In the genomic region with DNA sequence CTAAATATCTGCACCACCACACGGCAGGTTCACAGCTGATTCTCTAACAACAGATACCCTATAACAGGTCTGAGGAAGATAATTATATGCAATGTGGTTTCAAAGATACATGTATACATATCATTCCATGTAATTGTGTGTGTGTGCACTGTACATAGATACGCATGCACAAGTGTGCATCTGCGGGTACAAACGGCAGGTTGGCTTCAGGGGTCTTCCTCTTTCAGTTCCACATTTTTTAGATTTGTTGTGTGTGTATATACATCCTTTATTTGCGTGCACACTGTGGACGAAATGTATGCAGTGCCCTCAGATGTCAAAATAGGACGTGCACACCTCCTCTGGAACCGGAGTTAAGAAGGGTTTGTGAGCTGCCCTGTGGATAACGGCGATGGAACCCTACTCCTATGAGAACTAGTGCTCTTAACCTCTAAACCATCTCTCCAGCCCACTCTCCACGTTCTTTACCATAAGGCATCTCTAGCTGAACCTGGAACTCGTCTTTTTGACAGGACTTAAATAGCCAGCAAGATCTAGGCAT, we compare ENCODE assay signal across 8 mouse cellular contexts. TPM values are rescaled to one million over a fixed set of nuclear protein-coding genes. Genes with fewer than 3 reads are reported as not detected.
DNase-seq lines count a peak whose midpoint lies in the region; ATAC-seq and TF ChIP-seq lines count a peak whose summit lies in the region.

No protein-coding gene starts in this region.

- ATAC-seq in heart, postnatal 0 days (ENCODE audit: insufficient read depth, low read depth) = no peak
- ATAC-seq in embryonic facial prominence, embryonic 11.5 days (replicated peaks; ENCODE audit: insufficient number of reproducible peaks, low FRiP score, low TSS enrichment, low read depth) = peak; percentile 27; the same call in 1 of the 2 replicates
- no peak for ATAC-seq in intestine, embryonic 14.5 days (replicated peaks; ENCODE audit: low FRiP score, low TSS enrichment, low read depth)
- no peak; the same call in 1 of the 2 replicates for ATAC-seq in midbrain, embryonic 15.5 days (replicated peaks)

- H3K27ac ChIP-seq in heart, postnatal 0 days (ENCODE audit: low read depth) = peak overlapping the region; percentile 99
- H3K27ac ChIP-seq in embryonic facial prominence, embryonic 11.5 days (replicated peaks; ENCODE audit: low read depth, low read length) = no peak overlapping the region
- H3K27ac ChIP-seq in intestine, embryonic 14.5 days (ENCODE audit: low read depth) = no peak overlapping the region
- H3K27ac ChIP-seq in midbrain, embryonic 15.5 days = peak overlapping the region; percentile 95; the same call in 1 of the 2 replicates

- no peak for TF ChIP-seq EP300 in heart, postnatal 0 days (IDR thresholded peaks at IDR 0.05; ENCODE audit: low read depth)

- TF ChIP-seq CTCF in heart, postnatal 0 days (IDR thresholded peaks at IDR 0.05; ENCODE audit: low read depth) = no peak

- DNase-seq in heart, postnatal 0 days (ENCODE audit: low spot score) = no peak
- DNase-seq in heart, postnatal 4 days = no peak
- no peak for DNase-seq in embryonic facial prominence, embryonic 11.5 days (ENCODE audit: low spot score)
- DNase-seq in intestine, embryonic 14.5 days (ENCODE audit: low spot score) = no peak
- no peak for DNase-seq in right cerebral cortex, postnatal 36 days (ENCODE audit: low spot score in 2 of 2)
- DNase-seq in c-Kit-positive CD71-positive TER-119-positive erythroid progenitor cells, embryonic 14.5 days (ENCODE audit: low spot score) = no peak
- no peak for DNase-seq in left cerebral cortex, postnatal 25 days (ENCODE audit: low spot score in 2 of 2)

- no peak overlapping the region for H3K9ac ChIP-seq in heart, postnatal 0 days (replicated peaks; ENCODE audit: low read depth, low read length)
- H3K9ac ChIP-seq in embryonic facial prominence, embryonic 11.5 days (replicated peaks; ENCODE audit: low read length) = no peak overlapping the region
- no peak overlapping the region for H3K9ac ChIP-seq in intestine, embryonic 14.5 days (ENCODE audit: low read length)
- H3K9ac ChIP-seq in midbrain, embryonic 15.5 days = no peak overlapping the region

- H3K4me3 ChIP-seq in heart, postnatal 0 days (ENCODE audit: low read depth, low read length) = no peak overlapping the region
- no peak overlapping the region; the same call in 1 of the 2 replicates for H3K4me3 ChIP-seq in embryonic facial prominence, embryonic 11.5 days (ENCODE audit: low read depth, low read length)
- H3K4me3 ChIP-seq in intestine, embryonic 14.5 days (ENCODE audit: low read depth, low read length) = 0 out of 2 replicates have a peak overlapping the region, but pooled peaks have one; percentile 90
- H3K4me3 ChIP-seq in midbrain, embryonic 15.5 days = peak overlapping the region; percentile 79

- no peaks in the 10 kb centered on the region for H3K9me3 ChIP-seq in heart, postnatal 0 days (replicated peaks; ENCODE audit: control insufficient read depth, low read length)
- no peaks in the 10 kb centered on the region for H3K9me3 ChIP-seq in embryonic facial prominence, embryonic 11.5 days (replicated peaks; ENCODE audit: control insufficient read depth, low read length)
- H3K9me3 ChIP-seq in intestine, embryonic 14.5 days (ENCODE audit: control insufficient read depth, low read length) = no peaks in the 10 kb centered on the region
- no peaks in the 10 kb centered on the region for H3K9me3 ChIP-seq in midbrain, embryonic 15.5 days

- peaks cover 27% of the 10 kb centered on the region for H3K36me3 ChIP-seq in heart, postnatal 0 days (replicated peaks; ENCODE audit: control insufficient read depth, insufficient read depth, low read length)
- peaks cover 3% of the 10 kb centered on the region for H3K36me3 ChIP-seq in embryonic facial prominence, embryonic 11.5 days (replicated peaks; ENCODE audit: control insufficient read depth, insufficient read depth, low read depth, low read length)
- peaks cover 25% of the 10 kb centered on the region for H3K36me3 ChIP-seq in intestine, embryonic 14.5 days (ENCODE audit: control insufficient read depth, insufficient read depth, low read length)
- 0 out of 2 replicates have a peak, but pooled peaks cover under 1% of the 10 kb centered on the region for H3K36me3 ChIP-seq in midbrain, embryonic 15.5 days (replicated peaks)

- H3K4me1 ChIP-seq in heart, postnatal 0 days (ENCODE audit: control insufficient read depth, insufficient read depth) = peaks cover 19% of the 10 kb centered on the region
- no peaks in the 10 kb centered on the region; the same call in 1 of the 2 replicates for H3K4me1 ChIP-seq in embryonic facial prominence, embryonic 11.5 days (ENCODE audit: control insufficient read depth, insufficient read depth, low read length)
- peaks cover 8% of the 10 kb centered on the region; the same call in 1 of the 2 replicates for H3K4me1 ChIP-seq in intestine, embryonic 14.5 days (replicated peaks; ENCODE audit: control insufficient read depth, insufficient read depth, low read length)
- peaks cover 22% of the 10 kb centered on the region for H3K4me1 ChIP-seq in midbrain, embryonic 15.5 days

- H3K4me2 ChIP-seq in heart, postnatal 0 days (ENCODE audit: low read depth, low read length) = peak overlapping the region; percentile 78; the same call in 1 of the 2 replicates
- H3K4me2 ChIP-seq in embryonic facial prominence, embryonic 11.5 days (ENCODE audit: low read depth, low read length) = no peak overlapping the region
- peak overlapping the region; percentile 6; the same call in 1 of the 2 replicates for H3K4me2 ChIP-seq in intestine, embryonic 14.5 days (ENCODE audit: low read length)
- H3K4me2 ChIP-seq in midbrain, embryonic 15.5 days = peak overlapping the region; percentile 82

- intact Hi-C loops in left cerebral cortex, postnatal 25 days (cut with DNase I) = loop anchor here (2.0 to 5.0 kb wide), 4 partner anchors 29 to 215 kb away; no protein-coding TSS in a partner anchor

- WGBS in heart, postnatal 0 days = 74% methylated on average over 12 of the region's 12 CpGs
- 84% methylated on average over 12 of the region's 12 CpGs for WGBS in embryonic facial prominence, embryonic 11.5 days
- 76% methylated on average over 12 of the region's 12 CpGs for WGBS in intestine, embryonic 14.5 days
- 87% methylated on average over 12 of the region's 12 CpGs for WGBS in midbrain, embryonic 15.5 days

- H3K27me3 ChIP-seq in heart, postnatal 0 days (ENCODE audit: control insufficient read depth, insufficient read depth, low read length) = no peaks in the 10 kb centered on the region
- no peaks in the 10 kb centered on the region for H3K27me3 ChIP-seq in embryonic facial prominence, embryonic 11.5 days (ENCODE audit: control insufficient read depth, insufficient read depth, low read length)
- H3K27me3 ChIP-seq in intestine, embryonic 14.5 days (replicated peaks; ENCODE audit: control insufficient read depth, insufficient read depth, low read length) = no peaks in the 10 kb centered on the region
- H3K27me3 ChIP-seq in midbrain, embryonic 15.5 days (replicated peaks) = no peaks in the 10 kb centered on the region

RNA-seq across cellular contexts. Expression of gene Nsmce4a, which starts 25.2 kb away (rescaled TPM):
- 56.9 and 72.7 TPM in 2 replicates for total RNA-seq in heart, postnatal 0 days (2014; rRNA removed; ENCODE audit: low replicate concordance)
- 96.9 and 107 TPM in 2 replicates for polyA plus RNA-seq in heart, postnatal 0 days (2015; fragmentation: Nextera tagmentation; extraction: Ambion mirVana)
- 10 to 100 TPM; 70.1 to 76.5 TPM for total RNA-seq in heart, postnatal 4 days (2021)
- 249 and 271 TPM in 2 replicates for polyA plus RNA-seq in embryonic facial prominence, embryonic 11.5 days (2014; fragmentation: Nextera tagmentation; extraction: Ambion mirVana)
- polyA plus RNA-seq in intestine, embryonic 14.5 days (2014; fragmentation: Nextera tagmentation; extraction: Ambion mirVana) = 173 and 178 TPM in 2 replicates
- polyA plus RNA-seq in midbrain, embryonic 15.5 days (2015; fragmentation: Nextera tagmentation; extraction: Ambion mirVana) = 79.4 and 83.9 TPM in 2 replicates
- total RNA-seq in left cerebral cortex, postnatal 25 days (2021) = 10 to 100 TPM; 31.9 to 34.9 TPM

RNA-seq across cellular contexts. Expression of gene Ate1, which starts 27.5 kb away (rescaled TPM):
- 31.0 and 32.4 TPM in 2 replicates for total RNA-seq in heart, postnatal 0 days (2014; rRNA removed; ENCODE audit: low replicate concordance)
- 65.1 and 66.3 TPM in 2 replicates for polyA plus RNA-seq in heart, postnatal 0 days (2015; fragmentation: Nextera tagmentation; extraction: Ambion mirVana)
- 10 to 100 TPM; 41.5 to 42.2 TPM for total RNA-seq in heart, postnatal 4 days (2021)
- polyA plus RNA-seq in embryonic facial prominence, embryonic 11.5 days (2014; fragmentation: Nextera tagmentation; extraction: Ambion mirVana) = 43.1 and 46.1 TPM in 2 replicates
- polyA plus RNA-seq in intestine, embryonic 14.5 days (2014; fragmentation: Nextera tagmentation; extraction: Ambion mirVana) = 63.1 and 64.2 TPM in 2 replicates
- 111 and 117 TPM in 2 replicates for polyA plus RNA-seq in midbrain, embryonic 15.5 days (2015; fragmentation: Nextera tagmentation; extraction: Ambion mirVana)
- 10 to 100 TPM; 55.8 to 59.0 TPM for total RNA-seq in left cerebral cortex, postnatal 25 days (2021)

RNA-seq across cellular contexts. Expression of gene Tacc2, which starts 29.5 kb away (rescaled TPM):
- 64.7 and 83.8 TPM in 2 replicates for total RNA-seq in heart, postnatal 0 days (2014; rRNA removed; ENCODE audit: low replicate concordance)
- polyA plus RNA-seq in heart, postnatal 0 days (2015; fragmentation: Nextera tagmentation; extraction: Ambion mirVana) = 33.7 and 39.0 TPM in 2 replicates
- 100 to 1,000 TPM; 140 to 147 TPM for total RNA-seq in heart, postnatal 4 days (2021)
- polyA plus RNA-seq in embryonic facial prominence, embryonic 11.5 days (2014; fragmentation: Nextera tagmentation; extraction: Ambion mirVana) = 39.6 and 39.9 TPM in 2 replicates
- polyA plus RNA-seq in intestine, embryonic 14.5 days (2014; fragmentation: Nextera tagmentation; extraction: Ambion mirVana) = 33.7 and 38.4 TPM in 2 replicates
- polyA plus RNA-seq in midbrain, embryonic 15.5 days (2015; fragmentation: Nextera tagmentation; extraction: Ambion mirVana) = 68.7 TPM in 2 replicates
- 10 to 100 TPM; 62.2 to 62.7 TPM for total RNA-seq in left cerebral cortex, postnatal 25 days (2021)

Comparison
In these comparisons a context has a peak if more than half of its experiments do, and no peak if none do; other contexts are left out.
1. H3K27ac ChIP-seq: peak in heart, postnatal 0 days (single experiment) and midbrain, embryonic 15.5 days (single experiment); none in embryonic facial prominence, embryonic 11.5 days (single experiment) and intestine, embryonic 14.5 days (single experiment).
2. H3K4me3 ChIP-seq: peak in intestine, embryonic 14.5 days (single experiment) and midbrain, embryonic 15.5 days (single experiment); none in heart, postnatal 0 days (single experiment) and embryonic facial prominence, embryonic 11.5 days (single experiment).